Mouse (Mus musculus): ENCODE results near the gene Gngt2. TPM values are rescaled to one million over a fixed set of nuclear protein-coding genes. Genes with fewer than 3 reads are reported as not detected.

Gene Gngt2
- total and polyA plus RNA-seq, 2 experiments from 2014 or later = 26.8 to 38.7 TPM

- no peaks in the 10 kb centered on the region for H3K4me1 ChIP-seq (ENCODE audit: control insufficient read depth, insufficient read depth)
- ATAC-seq (ENCODE audit: insufficient read depth, low read depth) = no peak
Measured at GRCm38 (mm10) chr11:95890462-95891051, 53.5 kb downstream of the Gngt2 start.

More at GRCm38 (mm10) chr11:95890462-95891051, 53.5 kb downstream of the Gngt2 start:
- no peak overlapping the region for H3K4me3 ChIP-seq (ENCODE audit: low read depth, low read length)
- no peaks in the 10 kb centered on the region for H3K36me3 ChIP-seq (replicated peaks; ENCODE audit: control insufficient read depth, insufficient read depth, low read length)
- H3K27me3 ChIP-seq (ENCODE audit: control insufficient read depth, insufficient read depth, low read length) = no peaks in the 10 kb centered on the region
- H3K4me2 ChIP-seq (ENCODE audit: low read depth, low read length) = no peak overlapping the region
- no peak for DNase-seq (ENCODE audit: low spot score)
- 73% methylated on average over 2 of the region's 2 CpGs for WGBS
- H3K27ac ChIP-seq (ENCODE audit: low read depth) = no peak overlapping the region
- no peak for TF ChIP-seq CTCF (IDR thresholded peaks at IDR 0.05; ENCODE audit: low read depth)
- TF ChIP-seq EP300 (IDR thresholded peaks at IDR 0.05; ENCODE audit: low read depth) = no peak
- peaks cover 6% of the 10 kb centered on the region; the same call in 1 of the 2 replicates for H3K9me3 ChIP-seq (replicated peaks; ENCODE audit: control insufficient read depth, low read length)
- H3K9ac ChIP-seq (replicated peaks; ENCODE audit: low read depth, low read length) = no peak overlapping the region

Other genes with a start within 250 kb of the Gngt2 start
- 1.1 and 2.0 TPM in 2 replicates for gene Ngfr, start 249.5 kb upstream of the Gngt2 start, total RNA-seq (2014; rRNA removed; ENCODE audit: low replicate concordance)
- gene Ngfr, start 249.5 kb upstream of the Gngt2 start, polyA plus RNA-seq (2015; fragmentation: Nextera tagmentation; extraction: Ambion mirVana) = 1.5 and 1.7 TPM in 2 replicates
- gene Phb, start 170.3 kb upstream of the Gngt2 start, total RNA-seq (2014; rRNA removed; ENCODE audit: low replicate concordance) = 349 and 446 TPM in 2 replicates
- 432 and 435 TPM in 2 replicates for gene Phb, start 170.3 kb upstream of the Gngt2 start, polyA plus RNA-seq (2015; fragmentation: Nextera tagmentation; extraction: Ambion mirVana)
- gene Zfp652, start 124.5 kb upstream of the Gngt2 start, total RNA-seq (2014; rRNA removed; ENCODE audit: low replicate concordance) = 13.6 and 20.7 TPM in 2 replicates
- gene Zfp652, start 124.5 kb upstream of the Gngt2 start, polyA plus RNA-seq (2015; fragmentation: Nextera tagmentation; extraction: Ambion mirVana) = 8.9 and 9.9 TPM in 2 replicates
- gene B130006D01Rik, start 113.6 kb upstream of the Gngt2 start, total RNA-seq (2014; rRNA removed; ENCODE audit: low replicate concordance) = 0.57 TPM in 1 of 2 replicates, not detected in the other
- gene B130006D01Rik, start 113.6 kb upstream of the Gngt2 start, polyA plus RNA-seq (2015; fragmentation: Nextera tagmentation; extraction: Ambion mirVana) = 0.23 and 0.45 TPM in 2 replicates
- 45.0 and 46.6 TPM in 2 replicates for gene Phospho1, start 12.7 kb upstream of the Gngt2 start, total RNA-seq (2014; rRNA removed; ENCODE audit: low replicate concordance)
- 6.7 and 7.9 TPM in 2 replicates for gene Phospho1, start 12.7 kb upstream of the Gngt2 start, polyA plus RNA-seq (2015; fragmentation: Nextera tagmentation; extraction: Ambion mirVana)
- gene Abi3, start 5.3 kb downstream of the Gngt2 start, total RNA-seq (2014; rRNA removed; ENCODE audit: low replicate concordance) = 11.4 and 13.4 TPM in 2 replicates
- 13.3 and 14.3 TPM in 2 replicates for gene Abi3, start 5.3 kb downstream of the Gngt2 start, polyA plus RNA-seq (2015; fragmentation: Nextera tagmentation; extraction: Ambion mirVana)
- gene B4galnt2, start 77.7 kb downstream of the Gngt2 start, total RNA-seq (2014; rRNA removed; ENCODE audit: low replicate concordance) = not detected in 2 replicates
- gene B4galnt2, start 77.7 kb downstream of the Gngt2 start, polyA plus RNA-seq (2015; fragmentation: Nextera tagmentation; extraction: Ambion mirVana) = 0.07 TPM in 1 of 2 replicates, not detected in the other
- 3.4 and 10.4 TPM in 2 replicates for gene Igf2bp1, start 168.7 kb downstream of the Gngt2 start, total RNA-seq (2014; rRNA removed; ENCODE audit: low replicate concordance)
- gene Igf2bp1, start 168.7 kb downstream of the Gngt2 start, polyA plus RNA-seq (2015; fragmentation: Nextera tagmentation; extraction: Ambion mirVana) = 4.5 and 5.6 TPM in 2 replicates
- not detected in 2 replicates for gene Gip, start 187.3 kb downstream of the Gngt2 start, total RNA-seq (2014; rRNA removed; ENCODE audit: low replicate concordance)
- not detected in 2 replicates for gene Gip, start 187.3 kb downstream of the Gngt2 start, polyA plus RNA-seq (2015; fragmentation: Nextera tagmentation; extraction: Ambion mirVana)
- 24.0 and 25.2 TPM in 2 replicates for gene Snf8, start 197.7 kb downstream of the Gngt2 start, total RNA-seq (2014; rRNA removed; ENCODE audit: low replicate concordance)
- gene Snf8, start 197.7 kb downstream of the Gngt2 start, polyA plus RNA-seq (2015; fragmentation: Nextera tagmentation; extraction: Ambion mirVana) = 59.4 and 63.0 TPM in 2 replicates
- gene Ube2z, start 228.2 kb downstream of the Gngt2 start, total RNA-seq (2014; rRNA removed; ENCODE audit: low replicate concordance) = 42.4 and 44.4 TPM in 2 replicates
- 19.3 and 20.0 TPM in 2 replicates for gene Ube2z, start 228.2 kb downstream of the Gngt2 start, polyA plus RNA-seq (2015; fragmentation: Nextera tagmentation; extraction: Ambion mirVana)
- 4,197 and 4,922 TPM in 2 replicates for gene Atp5g1, start 238.5 kb downstream of the Gngt2 start, total RNA-seq (2014; rRNA removed; ENCODE audit: low replicate concordance)
- gene Atp5g1, start 238.5 kb downstream of the Gngt2 start, polyA plus RNA-seq (2015; fragmentation: Nextera tagmentation; extraction: Ambion mirVana) = 4,840 and 4,941 TPM in 2 replicates

All from heart, postnatal 0 days (tissue).